Mouse (Mus musculus) lung, embryonic 14.5 days (tissue): Measurements from ENCODE around the gene Gm14862. TPM values are rescaled to one million over a fixed set of nuclear protein-coding genes. Genes with fewer than 3 reads are reported as not detected.
A peak's percentile ranks its signal among the peaks of the same experiment; 100 is the strongest.

ENCODE experiments used
- ATAC-seq: fragments of 200-750 bp; cut with Nextera tagmentation; 2 replicates; pipeline ENCODE4 v1.8.0; 2017; ENCODE audit warnings: mild to moderate bottlenecking, moderate TSS enrichment, moderate library complexity; ENCODE audit not compliant: insufficient read depth
- DNase-seq: peaks from one replicate; pipeline ENCODE4 v3.0.0-alpha.2; 2015
- H3K27ac ChIP-seq: fragments of 300-500 bp; sonication (generic); 2 replicates; pipeline ENCODE4 v1.5.1; 2014; ENCODE audit warnings: low read depth, mild to moderate bottlenecking, moderate library complexity
- H3K27me3 ChIP-seq: fragments of 300-500 bp; sonication (generic); 2 replicates; pipeline ENCODE4 v1.6.1; 2014; ENCODE audit warnings: low read length, control low read depth; ENCODE audit not compliant: insufficient read depth
- H3K36me3 ChIP-seq: fragments of 300-500 bp; sonication (generic); 2 replicates; pipeline ENCODE4 v1.6.1; 2014; ENCODE audit warnings: control low read depth; ENCODE audit not compliant: insufficient read depth
- H3K4me1 ChIP-seq: fragments of 300-500 bp; sonication (generic); 2 replicates; pipeline ENCODE4 v1.6.1; 2014; ENCODE audit warnings: antibody characterized with exemption, control low read depth; ENCODE audit not compliant: insufficient read depth
- H3K4me2 ChIP-seq: fragments of 300-500 bp; sonication (generic); 2 replicates; pipeline ENCODE4 v1.6.1; 2014; ENCODE audit warnings: mild to moderate bottlenecking
- H3K4me3 ChIP-seq: fragments of 300-500 bp; sonication (generic); 2 replicates; pipeline ENCODE4 v1.5.1; 2014; ENCODE audit warnings: low read depth, low read length
- H3K9ac ChIP-seq: fragments of 300-500 bp; sonication (generic); 2 replicates; pipeline ENCODE4 v1.6.1; 2014
- H3K9me3 ChIP-seq: fragments of 300-500 bp; sonication (generic); 2 replicates; pipeline ENCODE4 v1.6.1; 2016; ENCODE audit warnings: low read depth, low read length, control low read depth
- CTCF ChIP-seq: IDR thresholded peaks from 2 replicates; pipeline ENCODE4 v1.5.1; 2016; ENCODE audit warnings: antibody characterized with exemption, low read depth
- WGBS: fragments of 180-500 bp; shearing (Covaris S2); extraction: QIAGEN DNeasy Blood & Tissue Kit; methylation state at CpG from one replicate; pipeline ENCODE4 v1.1.7; 2014; 5-methylcytosine and 5-hydroxymethylcytosine counted together
- polyA plus RNA-seq: library from polyadenylated mRNA; unstranded; fragments of >200 nt; fragmentation: Nextera tagmentation; extraction: Ambion mirVana; gene quantifications from 2 replicates; pipeline ENCODE4 v1.2.1, GENCODE M21; 2014

The Gm14862 gene
- polyA plus RNA-seq, 1 experiment from 2014 or later = 0.25 TPM

DNA sequence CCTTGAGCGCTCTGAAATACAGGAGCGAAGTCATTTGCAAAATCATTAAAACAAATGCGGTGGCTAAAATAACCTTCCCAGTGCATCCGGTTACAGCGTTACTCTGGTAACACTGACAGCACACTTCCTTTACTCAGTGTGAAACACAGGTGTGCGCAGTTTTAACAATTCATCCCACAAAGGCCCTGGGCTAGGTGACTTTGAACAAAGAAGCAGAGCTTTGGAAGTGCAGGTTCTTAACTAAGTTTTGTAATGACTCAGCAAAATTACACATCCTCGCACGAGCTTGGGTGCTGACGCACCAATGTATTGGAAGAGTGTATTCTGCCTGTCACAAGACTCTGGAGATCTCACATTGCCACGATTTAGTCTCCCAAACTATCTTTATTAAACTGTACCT is 2.7 kb downstream of the Gm14862 start:
- H3K9ac ChIP-seq = no peak overlapping the region
- no peaks in the 10 kb centered on the region for H3K9me3 ChIP-seq
- no peaks in the 10 kb centered on the region for H3K4me1 ChIP-seq
- TF ChIP-seq CTCF = no peak
- no peaks in the 10 kb centered on the region for H3K36me3 ChIP-seq
- H3K4me3 ChIP-seq = no peak overlapping the region
- WGBS = 71% methylated on average over 10 of the region's 10 CpGs
- H3K27ac ChIP-seq = no peak overlapping the region
- DNase-seq (no peak), ATAC-seq (no peak)
- no peaks in the 10 kb centered on the region for H3K27me3 ChIP-seq
- no peak overlapping the region for H3K4me2 ChIP-seq

DNA sequence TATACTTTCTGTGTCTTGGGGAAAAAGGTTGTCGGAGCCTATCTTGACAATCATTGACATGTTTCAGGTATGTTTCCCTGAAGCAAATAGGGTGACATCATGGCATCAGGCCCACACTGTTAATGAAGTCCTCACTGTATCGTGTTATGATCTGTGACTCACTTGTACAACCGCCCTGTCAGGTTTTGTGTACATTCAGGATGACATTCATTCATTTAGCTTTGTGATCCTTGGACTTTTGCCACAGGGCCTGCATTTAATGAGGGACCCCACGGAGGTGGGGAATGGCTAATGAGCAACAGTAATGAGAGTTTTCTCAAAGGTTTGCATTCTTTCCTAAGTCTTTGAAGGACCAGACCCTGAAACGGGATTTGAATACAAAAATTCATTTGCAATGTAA is 7.8 kb downstream of the Gm14862 start:
- Histone ChIP-seq H3K4me1 (no peaks in the 10 kb centered on the region), H3K9me3 (no peaks in the 10 kb centered on the region), H3K4me2 (no peak overlapping the region), H3K9ac (no peak overlapping the region), H3K4me3 (no peak overlapping the region), H3K27ac (no peak overlapping the region), H3K36me3 (no peaks in the 10 kb centered on the region), H3K27me3 (no peaks in the 10 kb centered on the region)
- 42% methylated on average over 5 of the region's 5 CpGs for WGBS
- DNase-seq = no peak
- no peak for ATAC-seq
- TF ChIP-seq CTCF = no peak

DNA sequence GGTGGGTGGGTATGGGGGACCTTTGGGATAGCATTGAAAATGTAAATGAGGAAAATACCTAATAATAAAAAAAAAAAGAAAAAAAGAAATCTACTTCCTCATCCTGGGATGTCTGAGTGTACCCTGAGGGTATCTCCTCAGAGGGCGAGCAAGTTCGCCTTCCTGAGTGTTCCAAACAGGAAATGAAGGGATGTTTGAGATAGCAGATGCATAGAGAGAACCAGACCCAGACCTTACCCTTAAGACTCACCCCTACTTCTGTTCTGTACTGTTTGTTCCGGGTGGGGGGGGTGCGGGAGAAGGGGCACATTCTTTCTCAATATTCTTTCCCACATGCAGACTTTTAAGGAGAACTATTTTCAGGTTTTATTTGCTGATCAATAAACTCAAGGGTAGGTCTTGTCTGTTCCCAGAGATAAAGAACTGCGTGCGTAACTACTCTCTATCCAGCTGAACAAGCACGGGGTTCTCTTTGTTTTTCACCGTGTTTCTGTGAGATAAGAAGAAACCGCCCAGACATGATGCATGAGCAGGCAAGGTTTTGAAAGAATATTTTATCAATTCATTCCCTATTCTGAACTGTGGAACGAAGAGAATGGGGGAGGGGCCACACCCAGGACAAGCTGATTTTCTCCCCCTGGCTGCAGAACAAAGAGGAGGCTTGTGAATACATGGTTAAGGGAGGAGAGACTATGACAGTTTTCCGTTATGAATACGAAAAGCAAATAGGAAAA is 11.9 kb downstream of the Gm14862 start:
- H3K4me1 ChIP-seq = no peaks in the 10 kb centered on the region
- H3K4me3 ChIP-seq = no peak overlapping the region
- no peaks in the 10 kb centered on the region for H3K27me3 ChIP-seq
- ATAC-seq = peak; percentile 47; the same call in 1 of the 2 replicates
- no peak overlapping the region for H3K4me2 ChIP-seq
- no peaks in the 10 kb centered on the region for H3K9me3 ChIP-seq
- no peak for DNase-seq
- 46% methylated on average over 12 of the region's 12 CpGs for WGBS
- no peaks in the 10 kb centered on the region for H3K36me3 ChIP-seq
- no peak overlapping the region for H3K9ac ChIP-seq
- no peak for TF ChIP-seq CTCF
- H3K27ac ChIP-seq = no peak overlapping the region

DNA sequence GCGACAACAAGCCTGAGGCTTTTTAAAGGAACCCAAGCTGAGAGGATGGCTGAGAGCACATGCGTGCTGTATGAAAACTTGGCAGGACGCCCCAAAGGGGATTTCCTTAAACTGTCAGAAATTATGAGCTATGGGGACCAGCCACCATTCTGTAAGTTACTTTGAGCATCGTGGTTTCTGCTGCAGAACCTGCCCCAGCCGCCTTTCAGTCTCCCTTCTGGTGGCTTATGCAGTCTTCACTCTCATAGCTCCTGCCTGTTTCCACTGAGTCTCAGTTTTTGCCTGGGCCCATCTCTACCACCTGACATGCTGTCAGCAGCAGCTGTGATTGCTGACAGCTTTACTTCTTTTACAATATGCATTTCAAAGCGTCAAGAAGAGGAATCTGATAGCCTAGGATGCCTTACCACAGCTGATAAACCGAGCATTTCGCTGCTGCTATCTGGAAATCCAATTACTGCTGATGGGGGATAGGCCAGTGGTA is 13.3 kb downstream of the Gm14862 start:
- DNase-seq = peak; percentile 80
- 33% methylated on average over 8 of the region's 8 CpGs for WGBS

DNA sequence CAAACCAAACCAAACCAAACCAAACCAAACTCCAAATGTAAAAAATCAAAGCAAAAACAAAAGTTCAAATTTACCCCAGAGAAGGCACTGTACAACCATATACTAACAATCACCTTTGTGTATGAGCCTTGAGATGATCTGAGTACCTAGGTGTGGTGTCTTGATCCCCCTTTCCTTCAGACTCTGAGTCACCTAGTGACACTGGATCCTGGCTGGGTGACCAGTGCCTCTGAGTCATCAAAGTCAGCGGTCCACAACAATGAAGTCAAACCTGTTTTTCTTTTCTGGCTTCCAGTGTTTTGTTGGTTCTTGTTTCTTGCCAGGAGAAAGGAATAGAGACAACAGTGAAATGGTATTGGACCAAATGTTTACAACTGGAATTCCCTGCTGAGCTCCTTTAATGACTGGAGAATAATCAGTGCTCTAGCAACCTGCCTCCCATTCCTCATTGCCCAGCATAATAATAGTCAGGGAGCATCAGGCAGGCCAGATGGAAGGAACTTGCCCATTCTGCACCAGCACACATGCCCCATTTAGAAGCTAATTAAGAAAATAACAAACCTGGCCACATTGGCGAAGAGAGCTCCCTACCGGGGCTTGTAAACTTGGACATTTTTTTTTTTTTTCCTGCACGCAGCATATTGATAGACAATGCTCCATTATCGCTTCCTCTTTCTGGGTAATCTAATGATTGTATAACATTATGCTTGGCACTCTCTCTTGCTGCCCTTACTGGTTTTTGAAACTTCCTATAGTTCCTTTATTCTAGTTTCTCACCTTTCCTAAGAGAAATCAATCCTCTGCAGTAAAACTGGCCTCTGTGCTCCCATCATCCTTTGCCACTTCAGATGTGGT is 15.7 kb downstream of the Gm14862 start:
- TF ChIP-seq CTCF = no peak
- no peak overlapping the region for H3K4me3 ChIP-seq
- H3K9ac ChIP-seq = no peak overlapping the region
- no peaks in the 10 kb centered on the region for H3K36me3 ChIP-seq
- H3K4me2 ChIP-seq = no peak overlapping the region
- H3K27ac ChIP-seq = no peak overlapping the region
- 84% methylated on average over 5 of the region's 5 CpGs for WGBS
- H3K9me3 ChIP-seq = no peaks in the 10 kb centered on the region
- DNase-seq = no peak
- no peaks in the 10 kb centered on the region for H3K27me3 ChIP-seq
- no peak for ATAC-seq
- no peaks in the 10 kb centered on the region for H3K4me1 ChIP-seq

More for the DNA sequence above, 13.3 kb downstream of the Gm14862 start:
- Histone ChIP-seq H3K4me3 (no peak overlapping the region), H3K4me2 (no peak overlapping the region), H3K9ac (no peak overlapping the region), H3K27me3 (no peaks in the 10 kb centered on the region), H3K4me1 (no peaks in the 10 kb centered on the region), H3K9me3 (no peaks in the 10 kb centered on the region), H3K36me3 (no peaks in the 10 kb centered on the region), H3K27ac (no peak overlapping the region)
- peak; percentile 63; the same call in 1 of the 2 replicates for ATAC-seq
- TF ChIP-seq CTCF = no peak

DNA sequence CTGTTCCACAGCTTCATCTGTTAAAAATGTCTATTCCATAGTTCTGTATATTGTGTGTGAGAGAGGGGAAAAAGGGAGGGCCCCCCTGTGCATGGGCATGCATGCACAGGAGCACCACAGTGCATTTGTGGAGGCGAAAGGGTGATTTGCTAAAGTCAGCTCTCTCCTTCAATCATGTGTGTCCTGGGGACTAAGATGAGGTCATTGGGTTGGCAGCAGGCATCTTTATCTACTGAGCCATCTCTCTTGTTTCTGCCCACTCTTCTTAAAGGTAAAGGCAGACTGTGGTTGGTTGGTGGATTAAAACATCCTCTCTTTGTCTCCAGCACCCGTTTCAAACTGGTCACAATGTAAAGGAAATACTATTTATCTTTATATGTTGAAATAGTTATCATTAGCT is 29.6 kb downstream of the Gm14862 start:
- no peak for TF ChIP-seq CTCF
- no peaks in the 10 kb centered on the region for H3K36me3 ChIP-seq
- H3K4me1 ChIP-seq = no peaks in the 10 kb centered on the region
- no peak overlapping the region for H3K4me2 ChIP-seq
- DNase-seq = no peak
- no peak for ATAC-seq
- 43% methylated on average over 2 of the region's 2 CpGs for WGBS
- H3K9me3 ChIP-seq = no peaks in the 10 kb centered on the region
- H3K4me3 ChIP-seq = no peak overlapping the region
- no peak overlapping the region for H3K9ac ChIP-seq
- H3K27ac ChIP-seq = no peak overlapping the region
- H3K27me3 ChIP-seq = no peaks in the 10 kb centered on the region
